8 mouse cellular contexts compared by ENCODE assay signal in the genomic region with DNA sequence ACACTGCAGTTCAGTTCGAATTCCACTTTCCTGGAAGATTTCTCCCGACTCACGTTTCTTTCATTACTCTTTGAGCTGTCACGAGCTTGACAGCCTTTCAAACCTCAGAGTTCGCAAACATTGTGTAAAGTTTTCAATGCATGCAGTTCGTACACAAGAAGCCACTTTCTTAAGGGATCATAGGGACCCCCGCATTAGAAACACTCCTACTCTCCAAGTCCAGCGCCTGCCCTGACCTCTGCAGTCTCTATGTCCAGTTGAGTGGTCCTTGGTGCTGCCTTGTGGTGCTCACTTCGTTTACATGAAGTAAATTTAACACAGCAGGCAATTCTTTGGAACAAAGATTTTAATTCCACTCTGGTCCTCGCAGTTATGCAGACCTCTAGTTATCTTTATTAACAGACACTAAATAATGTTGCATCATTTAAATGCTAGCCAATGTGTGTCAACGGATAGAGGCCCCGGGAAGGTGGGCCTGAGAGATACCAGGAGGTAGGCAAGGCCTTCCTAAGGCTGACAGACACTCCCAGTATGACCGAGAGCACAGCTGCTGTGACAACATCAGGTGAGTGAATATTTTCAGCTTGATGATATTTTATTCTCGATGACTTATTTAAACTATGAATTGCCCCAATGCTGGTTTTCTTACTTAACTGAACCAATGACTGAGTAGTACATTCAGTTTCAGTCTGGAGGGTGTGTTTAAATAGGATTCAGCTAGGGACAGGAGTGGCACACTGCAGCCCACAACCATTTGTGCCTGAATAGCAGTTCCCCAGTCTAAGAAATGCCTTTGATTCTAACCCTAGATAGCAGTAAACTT. TPM values are rescaled to one million over a fixed set of nuclear protein-coding genes. Genes with fewer than 3 reads are reported as not detected.
DNase-seq lines count a peak whose midpoint lies in the region; ATAC-seq and TF ChIP-seq lines count a peak whose summit lies in the region.

Gene Gypa (plus strand): TSS at position 259 of the 823 bp plus-strand sequence.

- H3K27me3 ChIP-seq in hindbrain, postnatal 0 days (ENCODE audit: insufficient read depth, low read length): no peaks in the 10 kb centered on the region
- H3K27me3 ChIP-seq in midbrain, embryonic 13.5 days: 0 out of 2 replicates have a peak, but pooled peaks cover 4% of the 10 kb centered on the region

- H3K4me3 ChIP-seq in layer of hippocampus, adult 2 months: peak within 1 kb of the TSS; percentile 61
- peak within 1 kb of the TSS; percentile 42 for H3K4me3 ChIP-seq in hindbrain, postnatal 0 days (ENCODE audit: low read length)
- peak within 1 kb of the TSS; percentile 53 for H3K4me3 ChIP-seq in midbrain, embryonic 13.5 days (replicated peaks)

- peak; percentile 49; the same call in 1 of the 2 replicates for ATAC-seq in hindbrain, postnatal 0 days
- peak; percentile 46; the same call in 1 of the 2 replicates for ATAC-seq in midbrain, embryonic 13.5 days
- ATAC-seq in CD4-positive, CD25-positive, alpha-beta regulatory T cell, adult 4 months: no peak

- 28% methylated on average over 14 of the region's 14 CpGs for WGBS in hindbrain, postnatal 0 days
- 26% methylated on average over 14 of the region's 14 CpGs for WGBS in midbrain, embryonic 13.5 days

- H3K36me3 ChIP-seq in hindbrain, postnatal 0 days (ENCODE audit: insufficient read depth, low read length): no peaks in the 10 kb centered on the region
- H3K36me3 ChIP-seq in midbrain, embryonic 13.5 days: no peaks in the 10 kb centered on the region

- peak within 1 kb of the TSS; percentile 31 for H3K9ac ChIP-seq in hindbrain, postnatal 0 days (replicated peaks; ENCODE audit: low read length)
- H3K9ac ChIP-seq in midbrain, embryonic 13.5 days (replicated peaks): peak within 1 kb of the TSS; percentile 61; the same call in 1 of the 2 replicates

- no peak for DNase-seq in layer of hippocampus, adult 2 months (ENCODE audit: low spot score in 2 of 2)
- DNase-seq in layer of hippocampus, adult 8-10 months (ENCODE audit: low spot score in 2 of 2): no peak
- peak; percentile 41 for DNase-seq in embryo, embryonic 11 days
- DNase-seq in hindbrain, postnatal 0 days (ENCODE audit: low spot score): no peak
- DNase-seq in layer of hippocampus, adult 11-12 months (ENCODE audit: low spot score): no peak
- DNase-seq in T-cell, adult 2 months (ENCODE audit: low spot score): no peak

- H3K4me1 ChIP-seq in hindbrain, postnatal 0 days (ENCODE audit: insufficient read depth, low read length): 0 out of 2 replicates have a peak, but pooled peaks cover 4% of the 10 kb centered on the region
- H3K4me1 ChIP-seq in midbrain, embryonic 13.5 days (replicated peaks): peaks cover 7% of the 10 kb centered on the region

- H3K4me2 ChIP-seq in hindbrain, postnatal 0 days (ENCODE audit: low read depth, low read length): peak within 1 kb of the TSS; percentile 90
- H3K4me2 ChIP-seq in midbrain, embryonic 13.5 days (replicated peaks): peak within 1 kb of the TSS; percentile 62

- H3K27ac ChIP-seq in layer of hippocampus, adult 2 months: peak within 1 kb of the TSS; percentile 37; the same call in 1 of the 2 replicates
- H3K27ac ChIP-seq in hindbrain, postnatal 0 days: no peak within 1 kb of the TSS
- no peak within 1 kb of the TSS for H3K27ac ChIP-seq in midbrain, embryonic 13.5 days

- H3K9me3 ChIP-seq in hindbrain, postnatal 0 days (ENCODE audit: low read length): no peaks in the 10 kb centered on the region
- no peaks in the 10 kb centered on the region for H3K9me3 ChIP-seq in midbrain, embryonic 13.5 days

- TF ChIP-seq CTCF in layer of hippocampus, adult 2 months (conservative IDR thresholded peaks at IDR 0.05): no peak
- no peak for TF ChIP-seq CTCF in hindbrain, postnatal 0 days (IDR thresholded peaks at IDR 0.05; ENCODE audit: low read depth)

RNA-seq across cellular contexts. Expression of gene Gypa, which starts in this region (rescaled TPM):
- not detected for total RNA-seq in layer of hippocampus, adult 2 months (2021)
- total RNA-seq in layer of hippocampus, adult 8-10 months (2022): not detected
- 0.32 and 1.3 TPM in 2 replicates for total RNA-seq in hindbrain, postnatal 0 days (2014; rRNA removed)
- polyA plus RNA-seq in hindbrain, postnatal 0 days (2015; fragmentation: Nextera tagmentation; extraction: Ambion mirVana): 0.34 and 0.43 TPM in 2 replicates
- 2.4 and 4.2 TPM in 2 replicates for polyA plus RNA-seq in midbrain, embryonic 13.5 days (2015; fragmentation: Nextera tagmentation; extraction: Ambion mirVana)
- polyA plus RNA-seq in CD4-positive, CD25-positive, alpha-beta regulatory T cell, adult 4 months (2017; shearing (Covaris generic)): not detected
